Mouse (Mus musculus) adipocyte (in vitro differentiated cells): ENCODE measurements around the gene Nid2.

Experiments
- DNase-seq: peaks from one replicate; pipeline ENCODE4 v3.0.0-alpha.2; 2016; ENCODE audit warnings: low spot score

Gene Nid2

GRCm38 (mm10) chr14:19751025-19751771, at the start of gene Nid2:
TSS of gene Nid2 (plus strand) at chr14:19751265.
- DNase-seq: no peak

GRCm38 (mm10) chr14:19701546-19701945, 49.5 kb upstream of the Nid2 start:
- no peak for DNase-seq

DNA sequence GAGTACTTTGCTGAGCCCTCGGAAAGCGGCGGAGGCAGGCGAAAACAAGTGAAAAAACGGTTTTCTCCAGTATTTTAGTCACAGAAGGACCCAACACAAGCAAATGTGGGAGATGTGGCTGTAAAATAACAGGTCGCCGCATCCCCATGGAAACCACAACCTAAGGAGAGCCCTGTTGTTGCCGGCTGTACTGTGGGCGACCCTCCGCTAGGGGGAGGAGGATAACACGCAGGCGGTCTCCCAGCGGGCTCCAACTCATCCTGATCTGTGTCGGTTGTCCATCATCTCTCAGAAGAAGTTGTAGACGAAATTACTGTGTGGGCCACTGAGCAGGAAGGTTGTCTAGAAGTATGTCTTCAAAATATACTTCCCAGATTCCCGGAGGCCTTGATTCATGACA, 45.4 kb upstream of the Nid2 start:
- peak; percentile 14 for DNase-seq

GRCm38 (mm10) chr14:19706454-19706853, 44.6 kb upstream of the Nid2 start:
- peak; percentile 76 for DNase-seq

DNA sequence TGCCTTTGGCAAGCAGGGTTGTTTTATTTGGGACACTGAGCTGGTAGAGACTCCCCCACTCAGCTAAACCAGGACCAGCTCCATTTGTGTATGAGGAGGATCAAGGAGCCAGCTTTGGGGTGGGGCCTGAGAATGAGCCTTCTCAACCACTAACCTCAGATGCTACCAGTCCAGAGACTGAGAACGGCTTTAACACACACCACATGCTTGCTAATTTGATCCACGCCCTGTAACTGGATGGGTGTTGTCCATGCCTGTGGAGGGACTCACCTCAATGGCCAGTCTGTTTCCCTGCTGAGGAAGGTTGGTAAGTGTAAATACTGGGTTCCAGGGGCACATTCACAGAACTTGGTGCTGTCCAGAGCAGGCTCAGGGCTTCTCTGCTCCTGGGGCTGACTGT, 44.1 kb upstream of the Nid2 start:
- DNase-seq: no peak

GRCm38 (mm10) chr14:19707721-19708507, 43.2 kb upstream of the Nid2 start:
- no peak for DNase-seq

DNA sequence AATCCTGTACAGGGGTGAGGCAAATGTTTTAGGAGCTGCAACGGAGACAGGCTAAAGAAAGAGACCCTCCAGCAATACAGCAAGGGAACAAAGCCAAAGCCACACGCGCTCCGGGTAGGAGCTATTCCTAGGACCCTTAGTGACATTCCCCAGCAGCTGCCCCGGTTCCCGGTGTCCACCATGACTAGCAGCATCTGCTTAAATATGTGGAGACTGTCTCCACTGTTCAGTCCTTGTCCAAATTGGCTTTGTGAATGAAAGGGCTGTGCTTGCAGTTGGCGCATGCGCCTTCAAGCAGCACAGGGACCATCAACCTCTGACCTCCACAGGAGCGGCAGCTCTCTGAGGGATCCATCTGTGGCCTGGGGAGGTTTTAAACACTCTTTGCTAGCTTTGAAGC, 41.9 kb upstream of the Nid2 start:
- DNase-seq: no peak

DNA sequence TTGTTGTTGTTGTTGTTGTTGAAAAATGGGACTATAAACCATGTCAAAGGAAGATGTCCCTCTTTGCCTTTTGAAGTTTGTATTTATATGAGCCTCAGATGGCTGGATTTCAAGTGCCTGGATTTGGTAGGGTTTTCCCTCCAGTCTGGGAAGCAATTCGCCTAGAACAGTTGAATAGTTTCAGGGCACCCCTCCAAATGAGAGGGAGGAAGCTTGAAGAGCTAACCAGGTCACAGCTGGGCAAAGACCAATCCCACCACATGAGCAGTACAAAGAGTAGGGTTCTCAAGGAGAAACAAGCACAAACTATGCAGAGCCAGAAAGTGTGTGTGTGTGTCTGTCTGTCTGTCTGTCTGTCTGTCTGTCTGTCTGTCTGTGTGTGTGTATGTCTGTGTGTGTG, 39.3 kb upstream of the Nid2 start:
- DNase-seq: peak; percentile 14

- no peak for DNase-seq
These were observed 38.0 kb upstream of the Nid2 start for GRCm38 (mm10) chr14:19713067-19713466.

GRCm38 (mm10) chr14:19719077-19719476, 32.0 kb upstream of the Nid2 start:
- no peak for DNase-seq

- no peak for DNase-seq
These were observed 30.9 kb upstream of the Nid2 start for GRCm38 (mm10) chr14:19720044-19720611.

DNA sequence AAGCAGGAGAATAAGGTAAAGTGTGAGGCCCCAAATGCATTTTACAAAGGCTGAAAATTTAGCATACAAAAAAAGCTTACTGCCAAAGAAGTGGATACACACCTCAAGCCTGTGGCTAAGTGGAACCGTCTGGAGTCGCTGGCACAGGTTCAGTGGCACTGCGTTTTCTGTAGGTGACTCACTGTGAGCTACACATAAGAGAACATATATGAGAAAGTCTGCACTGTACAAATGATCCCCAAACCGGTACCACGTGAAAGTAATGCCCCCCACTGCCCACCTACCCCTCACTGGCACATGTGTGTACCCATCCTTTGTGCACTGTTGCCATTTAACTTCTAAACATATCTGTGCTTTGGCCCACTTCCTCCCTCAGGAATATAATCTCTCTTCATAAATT, 22.8 kb upstream of the Nid2 start:
- no peak for DNase-seq

DNA sequence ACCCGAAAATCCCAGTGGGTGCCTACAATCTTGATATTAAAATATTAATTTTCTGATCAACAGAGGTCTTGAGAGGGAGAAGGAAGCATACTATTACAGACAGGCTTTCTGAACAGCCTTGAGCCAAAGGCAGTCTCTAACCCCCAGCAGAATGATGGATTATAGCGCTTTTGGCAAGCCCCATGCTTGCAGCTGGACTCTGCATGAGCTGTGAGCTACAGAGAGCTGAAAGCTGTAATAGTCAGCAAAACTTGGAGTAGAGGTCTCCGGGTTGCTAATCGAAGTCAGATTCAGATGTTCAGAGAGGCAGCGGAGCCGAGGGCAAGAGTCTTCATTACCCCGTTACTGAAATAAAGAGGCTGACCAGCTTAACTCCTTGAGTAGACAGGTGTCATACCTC, 22.3 kb upstream of the Nid2 start:
- peak; percentile 46 for DNase-seq

- DNase-seq: peak; percentile 47
These were observed 19.0 kb upstream of the Nid2 start for GRCm38 (mm10) chr14:19732097-19732496.

- no peak for DNase-seq
These were observed 17.4 kb upstream of the Nid2 start for GRCm38 (mm10) chr14:19733490-19734282.

DNA sequence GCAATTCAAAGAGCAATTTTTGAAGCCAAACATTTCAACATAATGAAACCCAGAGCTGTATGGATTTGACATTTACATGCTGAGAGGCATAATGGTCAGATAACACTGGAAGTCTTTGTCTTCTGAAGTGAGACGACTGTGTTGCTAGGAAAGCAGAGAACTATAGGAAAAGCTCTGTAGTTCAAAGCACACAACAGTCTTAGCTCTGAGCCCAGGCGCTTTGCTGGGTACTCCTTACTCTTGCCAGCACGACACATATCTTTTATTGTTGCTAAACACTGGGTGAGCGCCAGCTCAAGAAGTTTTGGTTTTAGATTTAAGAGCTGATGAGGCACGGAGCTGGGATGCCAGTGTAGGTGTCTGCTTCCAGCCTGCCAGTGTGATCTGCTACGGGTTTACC, 15.8 kb upstream of the Nid2 start:
- no peak for DNase-seq

- no peak for DNase-seq
These were observed 13.5 kb upstream of the Nid2 start for GRCm38 (mm10) chr14:19737568-19737967.

GRCm38 (mm10) chr14:19738094-19738843, 12.8 kb upstream of the Nid2 start:
- peak; percentile 11 for DNase-seq

- no peak for DNase-seq
These were observed 11.5 kb upstream of the Nid2 start for GRCm38 (mm10) chr14:19739416-19740146.

- no peak for DNase-seq
These were observed 10.8 kb upstream of the Nid2 start for GRCm38 (mm10) chr14:19740147-19740738.
